Mouse (Mus musculus) spleen, postnatal 36 days (tissue): ENCODE data around the gene Suox.
"Not testable (repeated sequence)": the region's sequence is repeated elsewhere in the genome, so short reads cannot be mapped to it uniquely, and the experiment has no call there.

Experiments used
- DNase-seq, 2 experiments: peaks; one replicate each; pipeline ENCODE4 v3.0.0; 2022; ENCODE audit warnings: low spot score in 2 of 2, mixed read lengths in 1 of 2

Suox gene

DNA sequence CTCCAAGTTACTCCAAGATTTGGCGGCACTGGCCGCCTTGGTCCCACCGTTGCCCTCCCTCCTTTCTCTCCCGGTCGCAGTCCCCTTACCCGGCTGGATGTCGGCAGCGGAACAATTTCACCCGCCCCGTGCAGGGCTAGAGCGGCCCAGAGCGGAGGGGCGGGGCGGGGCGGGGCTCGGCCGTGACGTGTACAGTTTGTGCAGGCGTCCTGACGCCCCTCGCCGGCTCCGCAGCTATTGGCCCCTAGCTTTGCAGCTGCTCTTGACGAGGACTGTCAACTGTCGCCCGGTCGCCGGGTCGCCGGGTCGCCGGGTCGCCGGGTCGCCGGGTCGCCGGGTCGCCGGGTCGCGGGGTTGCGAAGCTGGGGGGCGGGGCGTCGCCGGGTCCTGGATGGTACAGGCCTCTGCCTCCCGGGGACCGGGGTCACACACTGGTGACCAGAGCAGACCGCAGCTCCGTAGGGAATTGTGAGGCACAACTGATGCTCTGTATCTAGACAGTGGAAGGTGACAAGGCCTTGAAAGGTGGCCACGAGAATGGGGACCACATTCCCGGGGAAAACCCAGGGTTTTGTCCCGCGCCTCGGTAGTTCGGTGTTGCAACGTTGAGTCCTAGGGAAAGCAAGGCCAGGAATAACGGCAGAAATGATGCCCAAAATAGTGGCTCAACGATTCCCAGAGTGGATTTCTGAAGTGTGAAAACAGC lies at the start of gene Suox:
TSS of gene Suox (minus strand) at position 311 of the 706 bp plus-strand sequence.
- peak; percentile 83 to 85 for DNase-seq

DNA sequence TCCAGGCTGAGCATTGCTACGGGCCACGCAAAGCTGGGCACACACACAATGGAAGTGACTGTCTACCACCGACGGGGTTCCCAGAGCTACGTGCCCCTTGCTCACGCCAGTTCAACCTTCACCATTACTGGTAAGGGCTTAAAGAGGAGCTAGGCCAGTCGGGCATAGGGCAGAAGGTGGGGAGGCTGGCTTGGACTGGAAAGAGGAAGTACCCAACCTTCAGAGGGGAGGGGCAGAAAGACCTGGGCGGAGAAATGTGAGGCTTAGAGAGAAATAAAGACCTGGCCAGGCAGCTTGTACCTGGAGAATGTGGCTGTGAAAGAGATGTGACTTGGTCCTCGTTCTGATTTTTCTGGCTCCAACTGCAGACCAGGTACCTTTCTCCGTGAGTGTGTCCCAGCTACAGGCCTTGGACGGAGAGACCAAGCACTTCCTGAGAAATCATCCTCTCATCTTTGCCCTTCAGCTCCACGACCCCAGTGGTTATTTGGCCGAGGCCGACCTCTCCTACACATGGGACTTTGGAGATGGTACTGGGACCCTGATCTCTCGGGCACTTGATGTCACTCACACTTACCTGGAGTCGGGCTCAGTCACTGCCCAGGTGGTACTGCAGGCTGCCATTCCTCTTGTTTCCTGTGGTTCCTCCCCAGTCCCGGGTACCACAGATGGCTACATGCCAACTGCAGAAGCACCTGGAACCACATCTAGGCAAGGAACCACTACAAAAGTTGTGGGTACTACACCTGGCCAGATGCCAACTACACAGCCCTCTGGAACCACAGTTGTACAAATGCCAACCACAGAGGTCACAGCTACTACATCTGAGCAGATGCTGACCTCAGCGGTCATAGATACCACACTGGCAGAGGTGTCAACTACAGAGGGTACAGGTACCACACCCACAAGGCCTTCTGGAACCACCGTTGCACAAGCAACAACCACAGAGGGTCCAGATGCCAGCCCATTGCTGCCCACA lies 42.0 kb upstream of the Suox start:
- DNase-seq, result peak; percentile 79 to 82

DNA sequence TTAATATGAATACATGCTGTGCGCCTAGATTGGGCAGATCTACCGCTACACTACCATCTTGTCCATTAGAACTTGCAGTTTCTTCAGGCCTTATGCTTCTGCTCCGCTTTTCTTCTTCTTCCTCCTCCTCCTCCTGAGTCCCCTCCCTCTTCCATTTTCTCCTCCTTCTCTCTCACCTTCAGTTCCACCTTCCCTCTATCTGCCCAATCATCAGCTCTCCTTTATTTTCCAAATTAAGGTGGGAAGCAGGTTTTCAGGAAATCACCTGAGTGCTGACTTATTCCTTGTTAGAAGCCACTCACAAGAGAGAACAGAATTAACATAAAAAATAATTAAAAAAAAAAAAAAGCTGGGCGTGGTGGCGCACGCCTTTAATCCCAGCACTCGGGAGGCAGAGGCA lies 37.4 kb upstream of the Suox start:
- DNase-seq, result not testable (repeated sequence)

- no peak for DNase-seq
Measured at GRCm38 (mm10) chr10:128705317-128705693, 31.4 kb upstream of the Suox start.

GRCm38 (mm10) chr10:128704491-128705316 lies 30.8 kb upstream of the Suox start, which contains the start of gene Cdk2:
Cdk2 (minus strand) TSS chr10:128705031.
- peak; percentile 91 to 93 for DNase-seq

DNA sequence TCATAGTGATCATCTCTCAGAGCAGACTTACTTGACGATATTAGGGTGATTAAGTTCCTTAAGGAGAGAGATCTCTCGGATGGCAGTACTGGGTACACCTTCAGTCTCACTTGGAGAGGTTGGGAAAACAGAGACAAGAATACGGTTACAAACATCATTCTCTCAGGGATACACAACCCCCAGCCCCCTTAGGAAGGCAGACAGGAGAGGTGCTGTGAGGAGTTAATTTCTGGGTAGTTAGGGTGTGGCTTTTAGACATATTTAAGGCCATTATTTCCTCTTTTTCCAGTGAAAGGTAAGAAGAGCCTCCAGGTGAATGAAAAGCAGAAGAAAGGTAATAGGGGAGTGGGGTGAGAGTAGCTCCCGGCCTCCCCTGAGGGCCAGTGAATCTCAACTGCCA lies 30.0 kb upstream of the Suox start, which contains the start of gene Pmel:
TSS of gene Pmel (plus strand) at position 301 of the 400 bp plus-strand sequence.
- no peak for DNase-seq

GRCm38 (mm10) chr10:128702328-128703007 lies 28.6 kb upstream of the Suox start:
- peak in 1 of 2 experiments; percentile 16 for DNase-seq

DNA sequence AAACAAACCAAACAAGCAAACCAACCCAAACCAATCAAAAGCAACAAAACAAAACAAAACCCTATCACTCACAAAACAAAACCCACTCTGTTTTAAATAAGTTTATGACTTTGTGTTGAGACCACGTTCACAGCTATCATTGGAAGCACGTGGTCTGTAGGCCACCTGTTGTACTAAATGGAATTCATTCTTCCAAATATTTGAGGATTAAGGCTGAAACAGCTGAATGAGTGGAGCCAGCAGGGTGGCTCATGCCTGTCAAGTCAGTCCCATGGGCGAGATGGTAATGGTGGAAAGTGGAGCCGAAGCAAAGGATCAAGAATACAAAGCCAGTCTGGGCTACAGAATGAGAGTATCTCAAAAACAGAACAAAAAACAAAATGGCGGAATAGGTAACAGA lies 26.8 kb upstream of the Suox start:
- no peak for DNase-seq

GRCm38 (mm10) chr10:128699611-128700010 lies 25.7 kb upstream of the Suox start:
- DNase-seq, result no peak

GRCm38 (mm10) chr10:128699006-128699405 lies 25.1 kb upstream of the Suox start:
- DNase-seq, result no peak

DNA sequence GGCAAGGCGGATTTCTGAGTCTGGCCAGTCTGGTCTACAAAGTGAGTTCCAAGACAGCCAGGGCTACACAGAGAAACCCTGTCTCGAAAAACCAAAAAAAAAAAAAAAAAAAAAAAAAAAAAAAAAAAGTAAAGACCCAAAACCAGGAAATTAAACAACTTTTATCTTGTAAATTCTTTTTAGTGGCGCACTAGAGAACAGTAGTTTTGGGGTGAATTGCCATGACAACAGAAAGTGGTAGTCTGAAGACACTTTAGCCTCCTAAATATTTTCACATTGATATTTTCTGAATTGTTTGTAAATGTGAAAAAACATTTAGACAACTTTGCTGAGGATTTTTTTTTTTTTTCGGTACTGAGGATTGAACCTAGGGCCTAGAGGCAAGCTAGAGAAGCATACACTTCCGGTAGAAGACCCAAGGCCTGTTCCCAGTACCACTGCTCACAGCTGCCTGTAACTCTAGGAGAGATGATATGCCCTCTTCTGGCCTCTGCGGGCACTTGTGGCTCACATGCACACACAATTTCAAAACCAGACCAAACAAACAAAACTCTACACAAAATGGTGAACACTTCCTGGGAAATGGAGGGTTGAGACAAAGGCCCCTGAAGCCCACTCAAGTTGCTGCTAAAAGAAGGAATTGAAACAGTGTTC lies 23.3 kb upstream of the Suox start:
- no peak for DNase-seq

- DNase-seq, result peak; percentile 99 to 100
Measured at GRCm38 (mm10) chr10:128695992-128696807, 22.3 kb upstream of the Suox start, which contains the start of gene Rab5b. Rab5b (minus strand) TSS chr10:128696264.

DNA sequence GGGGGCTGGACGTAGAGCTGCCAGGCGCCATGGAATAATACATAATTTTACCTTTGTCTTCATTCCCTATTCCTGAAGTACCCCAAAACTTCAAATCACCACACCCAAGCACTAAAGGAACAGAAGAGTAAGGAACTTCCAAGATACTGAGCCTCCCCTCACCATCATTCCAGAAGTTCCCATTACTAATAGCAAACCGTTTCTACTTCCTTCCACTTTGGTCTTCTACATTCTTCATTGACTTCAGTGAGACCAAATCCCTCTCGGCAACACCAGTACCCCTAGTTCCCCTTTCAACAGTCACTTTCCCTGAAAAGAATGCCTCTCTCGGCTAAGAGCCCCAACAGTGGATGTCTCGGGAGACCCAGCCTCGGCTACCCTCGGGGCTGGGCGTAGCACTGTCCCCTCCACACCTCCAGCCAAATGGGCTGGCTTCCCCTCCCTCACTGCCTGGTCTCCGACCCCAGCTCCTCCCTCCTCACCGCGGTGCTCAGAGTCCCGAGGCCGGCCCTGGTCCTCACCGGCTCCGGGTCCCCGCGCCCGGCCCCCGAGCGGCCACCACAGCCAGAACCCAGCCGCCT lies 21.6 kb upstream of the Suox start:
- no peak for DNase-seq

DNA sequence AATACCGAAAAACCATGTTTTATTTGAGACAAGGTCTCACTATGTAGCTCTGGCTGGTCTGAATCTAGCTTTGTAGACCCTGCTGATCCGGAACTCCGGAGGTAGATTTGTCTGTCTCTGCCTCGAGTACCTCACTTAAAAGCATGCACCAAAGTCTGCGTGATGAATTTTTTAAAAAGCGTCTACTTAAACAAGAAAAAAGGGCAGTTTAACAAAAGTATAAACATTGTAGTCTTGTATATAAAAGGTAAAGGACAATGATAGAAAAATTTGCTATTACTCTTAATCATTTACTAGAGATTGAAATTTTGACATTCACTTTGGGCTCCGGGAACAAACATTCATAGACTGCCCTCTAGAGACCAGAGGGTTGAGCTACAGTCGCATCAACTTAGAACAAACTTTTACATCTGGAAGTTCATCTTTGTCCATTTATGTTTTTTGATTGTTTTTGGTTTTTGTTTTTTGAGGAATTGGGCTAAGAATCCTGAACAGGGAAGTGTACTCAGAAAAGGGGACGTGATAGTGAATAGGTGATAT lies 666 bp upstream of the Suox start:
- DNase-seq, result peak; percentile 36 to 47

- no peak for DNase-seq
Measured at GRCm38 (mm10) chr10:128671148-128671547, 2.7 kb downstream of the Suox start.

DNA sequence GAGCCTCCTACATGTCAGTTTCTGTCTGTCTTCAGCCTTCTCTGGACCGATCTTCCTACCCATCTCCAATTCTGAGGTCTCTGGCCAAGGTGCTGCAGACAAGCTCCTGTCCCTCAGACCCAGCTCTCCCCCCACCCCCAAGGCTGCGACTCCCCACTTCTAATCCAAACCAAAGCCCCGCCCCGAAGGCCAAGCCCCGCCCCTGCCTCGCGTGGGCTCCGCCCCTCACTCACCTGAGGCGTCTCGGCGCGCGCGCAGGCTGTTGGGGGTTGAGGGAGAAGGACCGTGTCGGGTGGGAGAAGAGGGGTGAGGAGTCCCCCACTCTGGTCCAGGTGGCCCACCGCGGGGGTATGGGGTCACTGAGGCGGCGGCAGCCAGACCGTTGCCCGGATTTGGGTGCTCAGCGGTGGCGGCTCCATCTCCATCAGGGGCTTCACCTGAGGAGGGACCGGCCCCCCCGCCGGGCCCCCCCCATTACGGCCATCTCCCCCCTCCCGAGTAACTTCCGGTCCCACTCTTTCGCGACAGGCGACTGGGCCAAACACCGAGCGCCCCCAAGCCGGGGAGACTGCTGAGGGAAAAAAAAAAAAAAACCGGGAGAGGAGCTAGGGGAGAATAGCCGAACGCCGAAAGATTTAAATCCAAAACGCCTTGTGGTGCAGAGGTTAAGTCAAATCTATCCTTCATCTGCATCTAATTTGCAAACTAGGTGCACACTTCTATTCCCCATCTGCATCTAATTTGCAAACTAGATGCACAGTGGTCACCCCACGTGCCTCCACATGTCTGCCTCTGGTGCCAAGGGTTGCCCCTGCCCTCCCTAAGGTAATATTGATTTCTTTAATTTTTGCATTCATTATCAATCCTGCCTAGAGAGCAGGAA lies 4.8 kb downstream of the Suox start:
- peak; percentile 38 to 57 for DNase-seq

GRCm38 (mm10) chr10:128665806-128666205 lies 8.1 kb downstream of the Suox start:
- no peak for DNase-seq

DNA sequence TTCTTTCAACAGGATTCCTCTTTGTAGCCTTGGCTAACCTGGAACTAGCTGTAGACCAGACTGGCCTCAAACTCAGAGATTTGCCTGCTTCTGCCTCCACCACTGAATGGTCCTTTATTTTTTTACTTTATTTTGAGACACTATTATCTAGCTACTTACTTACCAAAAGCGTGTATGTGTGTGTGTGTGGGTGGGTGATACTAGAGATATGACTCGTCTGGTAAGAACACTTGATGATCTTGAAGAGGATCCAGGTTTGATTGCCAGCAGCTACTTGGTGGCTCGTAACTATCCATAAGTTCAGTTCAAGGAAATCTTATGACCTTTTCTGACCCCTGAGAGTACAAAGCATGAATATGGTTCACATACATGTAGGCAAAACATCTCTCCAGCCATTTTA lies 8.6 kb downstream of the Suox start:
- peak in 1 of 2 experiments; percentile 43 for DNase-seq
